Comparison of ENCODE assay signal across 8 mouse cellular contexts in the genomic region with DNA sequence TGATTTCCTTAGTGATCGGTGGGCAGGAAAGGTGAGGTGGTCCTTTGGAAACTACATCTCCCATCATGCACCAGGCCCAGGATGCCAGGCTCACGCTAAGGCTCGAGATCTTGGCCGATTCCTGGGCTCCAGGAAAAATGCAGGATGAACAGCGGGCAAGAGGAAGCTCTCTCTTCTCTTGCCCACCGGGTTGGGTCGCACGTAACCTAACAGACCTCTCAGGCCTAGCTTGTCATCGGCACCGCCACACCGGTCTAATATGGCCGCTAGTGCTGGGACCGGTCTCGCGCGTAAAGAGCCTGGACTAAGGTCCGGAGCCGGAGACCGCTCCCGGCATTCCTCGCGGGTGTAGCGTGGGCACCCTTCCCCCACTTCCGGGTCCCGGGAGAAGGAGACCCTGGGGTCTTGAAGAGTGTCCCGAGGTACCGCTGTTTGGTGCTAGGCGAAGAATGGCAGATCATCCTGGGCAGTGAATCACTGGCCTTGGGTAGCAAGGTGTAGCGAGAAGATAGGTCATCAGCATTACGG. TPM values are rescaled to one million over a fixed set of nuclear protein-coding genes. Genes with fewer than 3 reads are reported as not detected.
DNase-seq lines count a peak whose midpoint lies in the region; TF ChIP-seq lines count a peak whose summit lies in the region.

A gene (plus strand): TSS at position 81 of the 528 bp plus-strand sequence.

- peak within 1 kb of the TSS; percentile 100 for H3K4me3 ChIP-seq in cerebellum, adult 2 months (replicated peaks; ENCODE audit: insufficient read depth, low read depth, low read length)
- H3K4me3 ChIP-seq in hindbrain, embryonic 10.5 days, result peak within 1 kb of the TSS; percentile 68

- H3K4me1 ChIP-seq in cerebellum, adult 2 months (ENCODE audit: control insufficient read depth, insufficient read depth, low read length), result peaks cover 20% of the 10 kb centered on the region
- peaks cover 63% of the 10 kb centered on the region for H3K4me1 ChIP-seq in hindbrain, embryonic 10.5 days (replicated peaks)

- H3K27me3 ChIP-seq in cerebellum, adult 2 months (ENCODE audit: control insufficient read depth, insufficient read depth, low read length), result no peaks in the 10 kb centered on the region
- H3K27me3 ChIP-seq in hindbrain, embryonic 10.5 days (ENCODE audit: insufficient read depth, poor library complexity, severe bottlenecking), result 0 out of 2 replicates have a peak, but pooled peaks cover 6% of the 10 kb centered on the region

- TF ChIP-seq CTCF in cerebellum, adult 2 months (IDR thresholded peaks at IDR 0.05; ENCODE audit: borderline replicate concordance, insufficient read depth, low read depth, low read length), result no peak

- TF ChIP-seq POLR2A in cerebellum, adult 2 months (IDR thresholded peaks at IDR 0.05; ENCODE audit: borderline replicate concordance, insufficient read depth, low read length), result peak; percentile 58; the same call in 1 of the 2 replicates

- WGBS in cerebellum, adult 2 months, result 2% methylated on average over 30 of the region's 30 CpGs
- WGBS in hindbrain, embryonic 10.5 days, result under 1% methylated on average over 30 of the region's 30 CpGs

- H3K36me3 ChIP-seq in hindbrain, embryonic 10.5 days, result peaks cover 29% of the 10 kb centered on the region

- no peaks in the 10 kb centered on the region for H3K9me3 ChIP-seq in hindbrain, embryonic 10.5 days

- peak; percentile 79 for DNase-seq in MN1 (ENCODE audit: low spot score)
- peak; percentile 85 to 90 for DNase-seq in cerebellum, adult 2 months
- DNase-seq in forelimb bud, embryonic 11.5 days (ENCODE audit: low read depth, low spot score), result peak; percentile 79
- DNase-seq in hindbrain, embryonic 10.5 days (ENCODE audit: low spot score), result peak; percentile 88
- DNase-seq in layer of hippocampus, postnatal 10 days (ENCODE audit: low spot score in 2 of 2), result peak; percentile 78 to 80
- DNase-seq in lung, postnatal 14 days, result peak; percentile 74
- DNase-seq in retina, adult 2 months (ENCODE audit: low read depth, low spot score), result peak; percentile 69
- DNase-seq in urinary bladder, postnatal 14 days (ENCODE audit: low spot score), result peak; percentile 81

- peak within 1 kb of the TSS; percentile 99 for H3K27ac ChIP-seq in cerebellum, adult 2 months (ENCODE audit: insufficient read depth, low read length)
- H3K27ac ChIP-seq in hindbrain, embryonic 10.5 days, result peak within 1 kb of the TSS; percentile 96

RNA-seq across cellular contexts. Expression of the gene that starts here (rescaled TPM):
- polyA plus RNA-seq in cerebellum, adult 2 months (2012; rRNA removed), result 12.8 and 13.8 TPM in 2 replicates
- 24.4 and 26.1 TPM in 2 replicates for polyA plus RNA-seq in hindbrain, embryonic 10.5 days (2016; fragmentation: Nextera tagmentation; extraction: Ambion mirVana)
- 10 to 100 TPM; 26.5 to 31.1 TPM for total RNA-seq in layer of hippocampus, postnatal 10 days (2021)

Comparison
In these comparisons a context has a peak if more than half of its experiments do, and no peak if none do; other contexts are left out.
1. Peak in every context shown above with its lines: DNase-seq, H3K4me3 ChIP-seq and H3K27ac ChIP-seq.